Mouse (Mus musculus) spleen, adult 2 months (tissue): ENCODE measurements around the gene Dars2.

ENCODE experiments used
- CTCF ChIP-seq: fragments of 200-500 bp; IDR thresholded peaks from 2 replicates; pipeline ENCODE4 v1.5.1; 2011; ENCODE audit warnings: mild to moderate bottlenecking, inconsistent platforms; ENCODE audit not compliant: insufficient read depth, insufficient read length, insufficient replicate concordance; ENCODE audit errors: extremely low read depth
- POLR2A ChIP-seq: fragments of 200-500 bp; IDR thresholded peaks from 2 replicates; pipeline ENCODE4 v1.6.1; 2011; ENCODE audit warnings: low read depth, low read length, inconsistent platforms

- TF ChIP-seq CTCF (no peak), POLR2A (no peak)
Observed at GRCm38 (mm10) chr1:161025410-161026210, 44.8 kb downstream of the Dars2 start.
